Comparison of ENCODE assay signal across 19 mouse cellular contexts in the genomic region with DNA sequence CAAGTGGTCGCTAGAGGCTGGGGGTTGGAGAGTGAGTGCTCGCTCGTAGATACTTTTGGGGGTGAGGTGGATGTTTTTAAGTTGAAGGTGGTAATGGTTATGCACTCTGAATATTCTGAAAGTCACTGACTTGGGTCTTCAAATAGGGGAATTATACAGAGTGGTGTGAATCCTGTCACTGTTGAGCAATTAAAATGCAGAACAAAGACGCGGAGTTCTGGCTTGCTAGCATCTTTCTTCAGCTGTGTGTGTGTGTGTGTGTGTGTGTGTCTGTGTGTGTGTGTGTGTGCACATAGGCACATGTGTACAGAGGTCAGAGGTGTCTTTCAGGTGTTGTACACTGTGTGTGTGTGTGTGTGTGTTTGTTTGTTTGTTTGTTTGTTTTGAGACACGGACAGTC. TPM values are rescaled to one million over a fixed set of nuclear protein-coding genes. Genes with fewer than 3 reads are reported as not detected.
DNase-seq lines count a peak whose midpoint lies in the region; ATAC-seq and TF ChIP-seq lines count a peak whose summit lies in the region.
"Had no signal": no experiment of that assay in that cellular context is flagged by ENCODE, and none has a peak within 500 bp of the region (broad histone marks: within the 10 kb centered on the region; RNA-seq: fewer than 3 reads in every experiment).

No protein-coding gene starts in this region.

- intact Hi-C loops in gastrocnemius, adult 2 months (cut with DNase I) = no loop called here
- intact Hi-C loops in gastrocnemius, postnatal 36 days (cut with DNase I) = no loop called here

- no peak for ATAC-seq in hindbrain, embryonic 15.5 days (ENCODE audit: low FRiP score, low read depth)
- ATAC-seq in hindbrain, embryonic 12.5 days (ENCODE audit: low FRiP score) = no peak
- no peak for ATAC-seq in midbrain, embryonic 13.5 days
- ATAC-seq in midbrain, embryonic 15.5 days (replicated peaks) = no peak
- peak; percentile 71 for ATAC-seq in monocyte, adult 5-6 weeks (replicated peaks; ENCODE audit: insufficient number of reproducible peaks, low FRiP score, low TSS enrichment, poor library complexity, severe bottlenecking)

- H3K9ac ChIP-seq in hindbrain, embryonic 15.5 days = no peak overlapping the region
- H3K9ac ChIP-seq in hindbrain, embryonic 12.5 days = no peak overlapping the region
- H3K9ac ChIP-seq in midbrain, embryonic 13.5 days (replicated peaks) = no peak overlapping the region
- H3K9ac ChIP-seq in midbrain, embryonic 15.5 days = no peak overlapping the region
- H3K9ac ChIP-seq: embryonic facial prominence, embryonic 15.5 days had no signal

- no peak overlapping the region for H3K4me3 ChIP-seq in gastrocnemius, adult 2 months
- no peak overlapping the region for H3K4me3 ChIP-seq in hindbrain, embryonic 15.5 days
- no peak overlapping the region for H3K4me3 ChIP-seq in hindbrain, embryonic 12.5 days
- H3K4me3 ChIP-seq in midbrain, embryonic 13.5 days (replicated peaks) = no peak overlapping the region
- no peak overlapping the region for H3K4me3 ChIP-seq in midbrain, embryonic 15.5 days
- H3K4me3 ChIP-seq in thymus, adult 2 months (ENCODE audit: control insufficient read depth, insufficient read depth, low read length) = no peak overlapping the region
- H3K4me3 ChIP-seq: embryonic facial prominence, embryonic 15.5 days; erythroblast, embryonic 14.5 days; forebrain, embryonic 10.5 days; heart, embryonic 10.5 days had no signal

- TF ChIP-seq CTCF in gastrocnemius, adult 2 months (IDR thresholded peaks at IDR 0.05) = no peak
- TF ChIP-seq CTCF in thymus, adult 2 months (IDR thresholded peaks at IDR 0.05; ENCODE audit: borderline replicate concordance, control insufficient read depth, extremely low read depth, insufficient read depth, low read length, poor library complexity) = no peak

- H3K9me3 ChIP-seq in hindbrain, embryonic 15.5 days = no peaks in the 10 kb centered on the region
- H3K9me3 ChIP-seq in hindbrain, embryonic 12.5 days (replicated peaks) = no peaks in the 10 kb centered on the region; the same call in 1 of the 2 replicates
- no peaks in the 10 kb centered on the region for H3K9me3 ChIP-seq in midbrain, embryonic 13.5 days
- H3K9me3 ChIP-seq in midbrain, embryonic 15.5 days = no peaks in the 10 kb centered on the region
- H3K9me3 ChIP-seq: embryonic facial prominence, embryonic 15.5 days; heart, embryonic 10.5 days had no signal

- no peaks in the 10 kb centered on the region for H3K27me3 ChIP-seq in hindbrain, embryonic 15.5 days
- no peaks in the 10 kb centered on the region for H3K27me3 ChIP-seq in hindbrain, embryonic 12.5 days
- no peaks in the 10 kb centered on the region for H3K27me3 ChIP-seq in midbrain, embryonic 13.5 days
- H3K27me3 ChIP-seq in midbrain, embryonic 15.5 days (replicated peaks) = no peaks in the 10 kb centered on the region
- H3K27me3 ChIP-seq in thymus, adult 2 months (ENCODE audit: control insufficient read depth, insufficient read depth, low read length) = no peaks in the 10 kb centered on the region
- H3K27me3 ChIP-seq: embryonic facial prominence, embryonic 15.5 days had no signal

- H3K36me3 ChIP-seq in hindbrain, embryonic 15.5 days = no peaks in the 10 kb centered on the region
- no peaks in the 10 kb centered on the region for H3K36me3 ChIP-seq in hindbrain, embryonic 12.5 days
- H3K36me3 ChIP-seq in midbrain, embryonic 13.5 days = no peaks in the 10 kb centered on the region
- H3K36me3 ChIP-seq in midbrain, embryonic 15.5 days (replicated peaks) = no peaks in the 10 kb centered on the region
- no peaks in the 10 kb centered on the region for H3K36me3 ChIP-seq in thymus, adult 2 months (ENCODE audit: control insufficient read depth, insufficient read depth, low read length)
- H3K36me3 ChIP-seq: embryonic facial prominence, embryonic 15.5 days; forebrain, embryonic 10.5 days had no signal

- peak overlapping the region; percentile 24; the same call in 1 of the 2 replicates for H3K27ac ChIP-seq in gastrocnemius, adult 2 months
- H3K27ac ChIP-seq in hindbrain, embryonic 15.5 days (replicated peaks) = peak overlapping the region; percentile 36; the same call in 1 of the 2 replicates
- no peak overlapping the region for H3K27ac ChIP-seq in hindbrain, embryonic 12.5 days
- H3K27ac ChIP-seq in midbrain, embryonic 13.5 days = 0 out of 2 replicates have a peak overlapping the region, but pooled peaks have one; percentile 25
- H3K27ac ChIP-seq in midbrain, embryonic 15.5 days = no peak overlapping the region
- no peak overlapping the region for H3K27ac ChIP-seq in thymus, adult 2 months (ENCODE audit: control insufficient read depth, insufficient read depth, low read length)
- H3K27ac ChIP-seq: embryonic facial prominence, embryonic 15.5 days; forebrain, embryonic 10.5 days; heart, embryonic 10.5 days had no signal

- WGBS in hindbrain, embryonic 15.5 days = 80% methylated on average over 6 of the region's 6 CpGs
- WGBS in hindbrain, embryonic 12.5 days = 92% methylated on average over 6 of the region's 6 CpGs
- WGBS in midbrain, embryonic 13.5 days = 90% methylated on average over 6 of the region's 6 CpGs
- WGBS in midbrain, embryonic 15.5 days = 80% methylated on average over 6 of the region's 6 CpGs
- 92% methylated on average over 6 of the region's 6 CpGs for WGBS in thymus, adult 2 months

- no peak overlapping the region for H3K4me2 ChIP-seq in hindbrain, embryonic 15.5 days
- H3K4me2 ChIP-seq in hindbrain, embryonic 12.5 days (replicated peaks) = no peak overlapping the region
- no peak overlapping the region for H3K4me2 ChIP-seq in midbrain, embryonic 13.5 days (replicated peaks)
- H3K4me2 ChIP-seq in midbrain, embryonic 15.5 days = no peak overlapping the region
- H3K4me2 ChIP-seq: embryonic facial prominence, embryonic 15.5 days had no signal

- peaks cover 12% of the 10 kb centered on the region for H3K4me1 ChIP-seq in hindbrain, embryonic 15.5 days (replicated peaks)
- H3K4me1 ChIP-seq in hindbrain, embryonic 12.5 days = peaks cover 17% of the 10 kb centered on the region
- H3K4me1 ChIP-seq in midbrain, embryonic 13.5 days (replicated peaks) = peaks cover 13% of the 10 kb centered on the region
- H3K4me1 ChIP-seq in midbrain, embryonic 15.5 days = peaks cover 10% of the 10 kb centered on the region
- H3K4me1 ChIP-seq in thymus, adult 2 months (replicated peaks; ENCODE audit: control insufficient read depth, insufficient read depth, low read length) = no peaks in the 10 kb centered on the region

- no peak for DNase-seq in gastrocnemius, adult 2 months
- DNase-seq in gastrocnemius, postnatal 36 days = no peak
- DNase-seq in thymus, adult 2 months = no peak
- DNase-seq: adrenal gland, postnatal 14 days; cerebellum, adult 2 months; cerebellum, postnatal 10 days; gastrocnemius, postnatal 14 days; heart, adult 18-20 months; heart, postnatal 14 days; kidney, adult 11 months had no signal

- TF ChIP-seq POLR2A in thymus, adult 2 months (IDR thresholded peaks at IDR 0.05; ENCODE audit: control insufficient read depth, extremely low read depth, insufficient read depth, low read length, poor library complexity) = no peak

RNA-seq across cellular contexts. Expression of a gene that starts 14.4 kb away (rescaled TPM):
- total RNA-seq in gastrocnemius, adult 2 months (2021) = 10 to 100 TPM; 48.4 to 63.3 TPM
- 10 to 100 TPM; 45.8 to 49.5 TPM for total RNA-seq in gastrocnemius, postnatal 36 days (2021)
- polyA plus RNA-seq in hindbrain, embryonic 15.5 days (2015; fragmentation: Nextera tagmentation; extraction: Ambion mirVana) = 3.7 and 5.5 TPM in 2 replicates
- polyA plus RNA-seq in hindbrain, embryonic 12.5 days (2016; fragmentation: Nextera tagmentation; extraction: Ambion mirVana) = 5.0 and 6.5 TPM in 2 replicates
- polyA plus RNA-seq in midbrain, embryonic 13.5 days (2015; fragmentation: Nextera tagmentation; extraction: Ambion mirVana) = 4.7 and 6.2 TPM in 2 replicates
- 4.2 and 5.4 TPM in 2 replicates for polyA plus RNA-seq in midbrain, embryonic 15.5 days (2015; fragmentation: Nextera tagmentation; extraction: Ambion mirVana)
- total RNA-seq in monocyte, adult 5-6 weeks (2017) = 6.7 to 45.7 TPM (median 7.8 TPM) in 3 replicates
- 3.3 and 6.8 TPM in 2 replicates for polyA plus RNA-seq in thymus, adult 2 months (2012; rRNA removed)

RNA-seq across cellular contexts. Expression of a gene that starts 54.2 kb away (rescaled TPM):
- 100 to 1,000 TPM; 154 to 224 TPM for total RNA-seq in gastrocnemius, adult 2 months (2021)
- total RNA-seq in gastrocnemius, postnatal 36 days (2021) = 100 to 1,000 TPM; 169 to 174 TPM
- polyA plus RNA-seq in hindbrain, embryonic 15.5 days (2015; fragmentation: Nextera tagmentation; extraction: Ambion mirVana) = 85.9 and 88.6 TPM in 2 replicates
- polyA plus RNA-seq in hindbrain, embryonic 12.5 days (2016; fragmentation: Nextera tagmentation; extraction: Ambion mirVana) = 87.8 and 94.7 TPM in 2 replicates
- 83.1 and 85.9 TPM in 2 replicates for polyA plus RNA-seq in midbrain, embryonic 13.5 days (2015; fragmentation: Nextera tagmentation; extraction: Ambion mirVana)
- 83.3 and 86.6 TPM in 2 replicates for polyA plus RNA-seq in midbrain, embryonic 15.5 days (2015; fragmentation: Nextera tagmentation; extraction: Ambion mirVana)
- 27.7 to 36.4 TPM (median 29.5 TPM) in 3 replicates for total RNA-seq in monocyte, adult 5-6 weeks (2017)
- 14.5 and 15.2 TPM in 2 replicates for polyA plus RNA-seq in thymus, adult 2 months (2012; rRNA removed)

Comparison
In these comparisons a context has a peak if more than half of its experiments do, and no peak if none do; other contexts are left out.
1. H3K27ac ChIP-seq: peak in gastrocnemius, adult 2 months (single experiment), hindbrain, embryonic 15.5 days (single experiment) and midbrain, embryonic 13.5 days (single experiment); none in hindbrain, embryonic 12.5 days (single experiment), midbrain, embryonic 15.5 days (single experiment) and thymus, adult 2 months (single experiment).